Mouse (Mus musculus) telencephalon, adult 2 months (tissue): ENCODE data around the gene Efcab9.

Experiments used
- DNase-seq: peaks from one replicate; pipeline ENCODE4 v3.0.0-alpha.2; 2011; ENCODE audit warnings: low read depth, low spot score

Gene Efcab9

DNA sequence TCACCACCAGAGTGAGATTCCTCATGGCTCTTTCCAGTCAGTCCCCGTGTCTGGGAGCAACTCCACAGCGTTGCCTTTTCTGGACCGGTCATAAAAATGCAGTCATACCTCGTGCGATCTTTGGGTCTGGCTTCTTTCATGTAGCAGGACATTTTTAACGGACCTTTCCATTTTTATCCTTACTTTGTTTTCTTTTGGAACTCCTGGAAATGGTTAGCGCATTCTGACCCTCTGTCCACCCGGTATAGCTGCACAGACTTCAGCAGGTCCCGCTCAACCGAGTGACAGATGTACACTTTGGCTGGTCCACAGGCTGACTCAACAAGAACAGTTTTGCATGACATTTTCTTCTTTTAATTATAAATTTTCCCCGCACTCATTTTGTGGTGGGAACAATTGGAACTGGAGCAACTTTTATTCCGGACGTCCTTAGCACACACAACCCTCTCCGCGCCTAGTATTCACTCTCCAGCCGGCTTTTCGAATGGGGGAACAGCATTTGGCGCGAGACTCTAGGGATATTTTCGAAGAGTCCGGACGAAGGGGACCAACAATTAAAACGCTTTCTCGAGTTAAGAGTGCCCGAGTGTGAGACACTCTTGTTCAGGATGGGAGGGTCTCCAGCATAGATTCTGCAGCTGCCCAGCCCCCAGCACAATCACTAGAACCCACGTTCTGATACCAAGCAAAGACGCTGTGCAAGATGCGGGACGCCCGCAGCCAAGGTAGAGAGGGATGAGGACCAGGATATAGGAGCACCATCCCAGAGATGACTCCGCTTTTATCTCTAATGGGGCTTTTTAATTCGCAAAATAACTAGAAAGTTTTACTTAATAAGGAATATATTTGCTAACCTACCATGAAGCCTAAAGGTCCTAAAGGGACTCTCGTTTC lies at the start of gene Efcab9:
TSS of gene Efcab9 (minus strand) at position 211 of the 894 bp plus-strand sequence.
- no peak for DNase-seq

DNA sequence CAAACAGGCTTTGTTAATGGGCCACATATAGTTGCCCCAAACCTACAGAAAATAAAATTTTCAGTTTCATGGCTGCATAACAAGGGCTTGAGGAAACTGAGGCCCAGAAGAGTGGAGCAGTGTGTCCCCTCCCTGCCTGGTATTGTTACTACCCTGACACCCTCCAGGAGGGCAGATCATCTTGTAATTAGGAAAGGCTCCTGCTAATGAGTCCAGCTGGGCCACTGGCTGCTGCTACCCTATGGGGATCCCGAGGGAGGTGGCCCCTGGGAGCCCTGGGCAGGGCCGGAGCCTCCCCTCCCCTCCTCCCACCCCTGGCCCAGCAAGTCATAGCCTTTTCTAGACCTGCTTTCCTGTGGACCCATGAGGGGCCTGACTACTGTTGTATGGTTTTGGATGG lies 49.1 kb upstream of the Efcab9 start:
- no peak for DNase-seq

DNA sequence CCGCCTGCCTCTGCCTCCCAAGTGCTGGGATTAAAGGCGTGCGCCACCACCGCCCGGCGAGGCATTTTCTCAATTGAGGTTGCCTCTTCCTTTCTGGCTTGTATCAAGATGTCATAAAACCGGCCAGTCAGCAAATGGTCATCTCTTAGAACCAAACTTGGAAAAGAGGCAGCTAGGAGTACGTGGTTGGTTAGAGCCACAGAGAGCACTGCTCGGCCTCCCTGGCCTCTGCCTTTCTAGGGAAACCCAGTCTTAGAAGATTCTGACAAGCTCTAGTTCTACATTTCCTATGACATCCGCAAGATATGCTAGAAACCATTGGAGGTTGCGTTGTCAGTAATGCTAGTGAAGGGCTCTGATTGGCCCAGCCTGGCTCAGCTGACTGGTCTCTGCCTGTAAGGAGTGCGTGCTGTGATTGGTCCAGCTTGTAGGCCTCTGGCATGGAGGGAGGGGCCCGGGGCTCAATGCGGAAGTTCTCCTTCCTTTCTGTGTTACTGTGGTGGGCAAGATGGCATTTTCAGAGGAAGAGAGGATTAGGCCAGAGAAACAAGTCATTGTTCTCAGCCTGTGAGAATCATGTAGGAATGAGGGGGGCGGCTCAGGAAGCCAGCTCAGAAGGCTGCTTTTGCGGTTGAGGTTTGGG lies 48.5 kb upstream of the Efcab9 start:
- no peak for DNase-seq

DNA sequence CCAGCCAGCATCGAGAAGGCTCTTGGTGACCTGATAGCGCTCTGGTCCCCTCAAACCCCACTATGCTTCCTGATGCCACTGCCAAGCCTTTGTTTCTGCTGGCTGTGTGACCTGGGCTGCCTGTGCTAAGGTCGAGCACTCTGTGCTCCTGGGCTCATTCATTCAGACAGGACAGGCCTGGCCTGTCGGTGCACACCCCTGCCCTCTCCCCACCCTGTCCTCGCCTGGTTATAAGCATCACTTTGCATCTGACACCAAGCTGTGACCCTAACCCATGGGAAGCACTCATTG lies 44.8 kb upstream of the Efcab9 start:
- no peak for DNase-seq

DNA sequence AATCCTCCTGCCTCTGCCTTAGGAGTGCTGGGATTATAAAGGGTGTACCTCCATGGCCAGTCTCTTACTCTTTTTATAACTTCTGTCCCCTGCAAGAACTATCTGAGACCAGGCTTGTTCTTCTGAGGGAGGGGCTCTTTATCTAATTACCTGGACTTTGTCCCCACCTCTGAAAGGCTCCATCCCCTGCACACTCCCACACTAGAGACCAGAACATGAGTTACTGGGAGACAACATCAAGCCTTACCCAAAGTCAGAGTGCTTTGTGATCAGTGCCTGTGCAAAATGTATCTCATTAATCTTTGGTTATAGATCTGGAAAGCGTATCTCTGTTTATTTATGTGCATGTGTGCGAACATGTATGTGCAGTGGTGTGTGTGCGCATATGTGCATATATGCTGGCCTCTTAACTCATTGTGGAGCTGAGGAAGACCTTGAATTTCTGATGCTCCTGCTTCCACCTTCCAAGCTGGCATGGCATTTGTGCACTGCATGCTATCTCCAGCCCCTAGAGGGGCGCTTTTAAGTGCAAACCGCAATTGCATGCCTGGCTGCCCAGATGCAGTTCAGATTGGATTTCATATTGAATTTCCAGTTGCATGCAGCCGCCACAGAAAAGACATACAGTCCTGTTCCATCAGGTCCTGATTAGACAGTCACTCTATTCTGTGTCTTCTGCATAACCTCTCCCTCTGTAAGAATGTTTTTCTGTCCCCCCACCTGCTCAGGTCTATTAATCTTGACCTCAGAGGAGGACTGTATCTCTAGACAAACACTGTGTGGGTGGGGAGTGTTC lies 44.3 kb upstream of the Efcab9 start:
- DNase-seq = no peak

DNA sequence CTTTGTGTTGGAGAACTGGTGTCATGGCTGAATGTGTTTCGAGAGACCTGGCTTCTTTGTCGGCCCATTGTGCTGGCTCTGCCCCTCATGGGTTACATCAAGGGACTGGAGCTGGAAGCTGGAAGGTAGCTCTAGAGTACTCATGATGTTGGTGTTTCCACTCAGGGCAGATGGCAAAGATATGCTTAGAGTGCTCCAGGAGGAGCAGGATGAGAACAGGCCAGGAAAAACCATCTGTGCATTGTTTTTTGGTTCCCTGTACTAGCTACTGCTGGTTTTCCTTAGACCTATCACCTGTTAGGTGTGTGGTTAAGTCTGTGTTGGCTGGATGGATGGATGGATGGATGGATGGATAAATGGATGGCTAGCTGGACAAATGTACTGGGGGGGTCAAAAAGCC lies 41.8 kb upstream of the Efcab9 start:
- DNase-seq = no peak

DNA sequence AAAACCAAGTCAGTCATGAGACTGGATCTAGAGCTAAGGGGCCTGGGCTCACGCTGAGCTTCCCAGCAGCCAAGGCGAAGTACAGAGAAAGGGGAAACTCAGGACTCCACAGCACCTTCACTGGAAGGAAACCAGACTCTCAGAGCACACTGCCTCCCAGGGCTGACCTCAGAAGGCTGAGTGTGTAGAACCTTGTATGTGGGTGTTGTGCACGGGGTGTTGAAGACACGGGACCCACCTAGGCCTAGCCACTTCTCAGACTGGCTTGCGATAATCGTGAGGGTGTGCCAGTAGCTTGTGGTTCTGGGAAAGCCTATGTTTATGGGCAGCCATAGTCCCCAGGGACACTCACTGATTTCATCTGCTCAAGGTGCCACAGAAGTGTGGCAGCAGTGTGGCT lies 39.2 kb upstream of the Efcab9 start:
- DNase-seq = no peak

DNA sequence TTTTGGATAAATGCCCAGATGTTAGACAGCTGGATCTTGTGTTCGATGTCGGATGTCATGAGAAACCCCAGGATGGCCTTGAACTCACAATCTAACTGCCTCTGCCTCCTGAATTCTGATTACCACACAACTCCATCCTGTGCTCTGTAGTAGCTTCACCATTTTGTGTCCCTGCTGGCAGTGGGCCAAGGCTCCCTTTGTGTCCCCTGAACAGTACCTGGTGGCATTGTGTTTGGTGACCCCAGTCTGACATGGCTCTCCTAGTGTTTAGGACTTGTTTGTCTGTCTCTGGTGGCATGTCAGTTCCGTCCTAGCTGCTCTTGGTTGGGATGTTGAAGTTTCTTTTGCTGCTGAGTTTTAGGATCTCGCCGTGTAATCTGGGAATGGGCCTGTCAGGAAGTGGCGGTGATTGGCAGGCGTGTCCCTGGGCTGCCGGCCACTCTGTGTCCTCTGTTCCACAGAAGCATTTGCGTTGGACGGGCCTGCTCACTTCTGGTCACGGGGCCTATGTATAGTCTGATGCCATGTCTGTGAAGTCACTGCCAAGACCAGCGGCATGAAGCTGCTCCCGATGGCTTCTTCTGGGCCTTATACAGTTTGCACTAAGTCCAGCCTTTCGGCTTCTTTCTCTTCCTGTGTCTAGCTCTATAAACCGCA lies 36.9 kb upstream of the Efcab9 start:
- no peak for DNase-seq

DNA sequence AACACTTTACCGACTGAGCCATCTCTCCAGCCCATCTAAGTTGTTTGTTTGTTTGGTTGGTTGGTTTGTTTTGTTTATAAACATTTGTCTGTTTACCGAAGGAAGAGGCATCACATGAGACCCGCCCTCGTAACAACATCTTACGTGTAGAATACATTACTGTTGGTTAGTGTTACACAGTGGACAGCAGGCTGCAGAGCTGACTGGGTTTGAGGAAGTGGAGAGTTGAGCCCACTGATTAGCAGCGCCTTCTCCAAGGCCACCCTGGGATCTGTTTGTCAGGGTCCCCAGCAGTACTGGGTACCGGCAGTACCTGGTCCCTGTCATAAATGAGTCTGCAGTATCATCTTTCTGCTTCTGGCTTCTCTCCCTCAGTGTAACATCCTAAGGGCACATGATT lies 36.2 kb upstream of the Efcab9 start:
- no peak for DNase-seq

DNA sequence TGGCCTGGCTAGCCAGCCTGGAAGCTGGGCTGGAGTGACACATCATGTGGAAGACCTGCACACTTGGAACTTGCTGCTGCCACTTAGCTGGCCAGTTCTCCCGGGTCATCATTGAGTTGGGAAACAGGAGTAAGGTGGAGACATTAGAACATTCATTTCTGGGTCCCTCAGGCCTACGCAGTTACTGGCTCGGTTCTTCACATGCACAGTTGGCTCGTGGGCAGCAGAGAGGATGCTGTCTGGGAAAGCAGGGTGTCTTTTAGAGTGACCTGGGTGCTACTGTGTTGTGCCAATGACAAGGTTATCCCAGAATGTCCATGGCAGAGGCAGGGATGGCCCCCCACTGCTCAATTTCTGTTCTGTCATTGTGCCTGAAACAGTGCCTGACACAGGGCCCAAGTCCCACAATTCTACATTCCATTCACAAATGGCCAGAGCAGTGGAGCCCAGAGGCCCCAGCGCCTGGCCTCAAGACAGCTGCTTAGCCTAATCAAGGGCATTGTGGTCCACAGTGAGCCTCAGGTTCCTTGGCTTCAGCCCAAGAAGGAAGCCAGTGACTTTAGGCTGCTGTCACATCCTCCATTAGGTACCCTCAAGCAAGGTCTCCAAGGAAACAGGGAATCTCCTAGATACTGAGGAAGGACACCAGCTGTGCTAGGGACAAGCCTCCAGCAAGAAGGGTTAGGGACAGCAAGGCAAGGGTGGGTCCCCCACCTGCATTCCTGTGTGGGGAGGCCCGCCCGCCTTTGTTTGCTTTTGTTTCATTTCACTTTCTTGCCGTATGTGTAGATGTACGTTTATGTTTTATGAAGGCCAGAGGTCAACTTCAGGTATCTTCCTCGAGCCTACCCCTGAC lies 35.3 kb upstream of the Efcab9 start:
- DNase-seq = no peak

DNA sequence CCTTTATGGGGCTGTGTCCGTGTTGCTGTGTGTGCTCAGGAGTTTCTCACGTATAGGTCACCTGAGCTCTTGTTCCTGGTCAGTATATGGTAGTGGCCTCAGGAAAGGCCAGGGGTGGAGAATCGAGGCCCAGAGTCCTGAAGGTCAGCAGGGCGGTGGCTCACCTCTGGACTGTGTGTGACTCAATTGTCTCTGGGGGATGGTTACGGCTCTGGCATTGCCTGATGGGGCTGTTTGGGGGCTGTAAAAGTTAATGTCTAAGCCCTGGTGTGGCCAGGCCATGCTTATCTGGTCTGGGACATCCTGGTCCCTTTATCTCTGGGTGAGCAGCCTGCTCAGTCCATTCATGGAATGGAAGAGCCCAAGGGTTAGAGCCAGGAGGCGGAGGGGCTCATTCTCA lies 34.3 kb upstream of the Efcab9 start:
- DNase-seq = no peak

DNA sequence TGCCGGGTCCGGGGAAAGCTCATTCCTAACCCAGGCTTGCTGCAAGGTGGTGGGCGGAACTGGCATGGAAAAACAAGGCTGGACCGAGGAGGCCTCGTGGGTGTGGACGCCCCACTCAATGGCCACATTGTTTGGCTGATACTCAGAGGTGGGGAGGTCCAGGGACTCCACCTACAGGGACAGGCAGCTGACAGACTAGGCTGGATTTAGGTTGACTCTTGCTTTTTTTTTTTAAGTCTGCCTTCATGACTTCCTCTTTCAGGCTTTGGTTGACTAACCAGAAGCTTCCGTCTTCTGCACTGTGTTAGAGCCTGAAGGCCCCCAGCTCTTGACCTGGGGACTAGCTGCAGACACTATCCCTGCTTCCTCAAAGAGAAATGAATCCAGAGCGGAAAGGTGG lies 33.2 kb upstream of the Efcab9 start:
- no peak for DNase-seq

DNA sequence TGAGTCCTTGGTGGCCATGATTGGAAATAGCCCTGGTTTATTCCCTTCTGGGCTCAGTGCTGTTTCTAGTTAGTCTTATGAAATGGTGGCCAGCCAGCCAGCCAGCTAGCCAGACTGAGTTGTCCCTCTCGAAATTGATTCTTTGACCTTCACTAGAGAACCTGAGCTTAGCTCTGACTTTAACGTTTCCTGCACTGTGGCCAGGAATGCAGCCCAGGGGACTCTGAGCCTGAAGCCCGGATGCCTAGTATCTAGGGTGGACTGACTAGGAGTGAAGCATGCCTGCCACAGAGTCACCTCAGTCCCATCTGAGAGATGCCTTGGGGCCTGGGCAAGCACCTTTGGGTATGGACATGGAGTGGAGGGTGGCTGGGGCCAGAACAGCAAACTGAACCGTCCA lies 32.7 kb upstream of the Efcab9 start:
- DNase-seq = no peak

DNA sequence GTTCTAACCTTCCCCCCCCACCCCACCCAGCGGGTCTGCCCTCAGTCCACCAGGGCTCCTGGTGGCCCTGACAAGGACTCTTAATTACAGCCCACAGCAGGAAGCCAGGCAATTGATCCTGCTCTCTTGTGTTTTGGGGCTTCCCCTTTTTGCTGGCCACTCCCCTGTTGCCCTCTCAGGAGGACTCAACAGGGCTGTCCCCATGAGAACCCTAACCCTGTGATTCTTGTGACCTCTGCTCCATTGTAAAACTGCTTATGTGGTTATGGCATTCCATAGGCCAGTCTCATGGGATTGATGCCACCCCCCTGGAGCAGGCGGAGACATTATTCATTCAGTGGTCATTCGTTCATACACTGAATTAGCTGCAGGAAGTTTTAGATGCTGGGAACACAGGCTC lies 31.8 kb upstream of the Efcab9 start:
- DNase-seq = no peak

DNA sequence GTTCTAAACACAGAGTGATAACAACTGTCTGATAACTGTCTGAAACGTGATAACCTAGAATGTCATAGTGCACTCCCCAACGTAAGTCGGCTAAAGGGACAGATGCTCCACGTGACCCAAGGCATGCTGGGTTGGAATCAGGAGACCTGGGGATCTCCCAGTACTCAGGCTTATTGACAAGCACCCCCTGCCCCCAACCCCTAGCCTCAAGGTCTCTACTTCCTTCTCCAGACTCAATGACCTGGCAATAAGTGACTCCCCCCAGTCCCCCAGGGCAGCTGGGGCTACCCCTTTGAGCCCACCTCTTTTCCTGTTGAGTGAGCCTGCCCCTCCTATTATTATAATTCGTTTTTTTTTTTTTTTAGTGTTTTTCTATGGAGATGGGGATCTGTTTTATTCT lies 30.8 kb upstream of the Efcab9 start:
- DNase-seq = no peak

DNA sequence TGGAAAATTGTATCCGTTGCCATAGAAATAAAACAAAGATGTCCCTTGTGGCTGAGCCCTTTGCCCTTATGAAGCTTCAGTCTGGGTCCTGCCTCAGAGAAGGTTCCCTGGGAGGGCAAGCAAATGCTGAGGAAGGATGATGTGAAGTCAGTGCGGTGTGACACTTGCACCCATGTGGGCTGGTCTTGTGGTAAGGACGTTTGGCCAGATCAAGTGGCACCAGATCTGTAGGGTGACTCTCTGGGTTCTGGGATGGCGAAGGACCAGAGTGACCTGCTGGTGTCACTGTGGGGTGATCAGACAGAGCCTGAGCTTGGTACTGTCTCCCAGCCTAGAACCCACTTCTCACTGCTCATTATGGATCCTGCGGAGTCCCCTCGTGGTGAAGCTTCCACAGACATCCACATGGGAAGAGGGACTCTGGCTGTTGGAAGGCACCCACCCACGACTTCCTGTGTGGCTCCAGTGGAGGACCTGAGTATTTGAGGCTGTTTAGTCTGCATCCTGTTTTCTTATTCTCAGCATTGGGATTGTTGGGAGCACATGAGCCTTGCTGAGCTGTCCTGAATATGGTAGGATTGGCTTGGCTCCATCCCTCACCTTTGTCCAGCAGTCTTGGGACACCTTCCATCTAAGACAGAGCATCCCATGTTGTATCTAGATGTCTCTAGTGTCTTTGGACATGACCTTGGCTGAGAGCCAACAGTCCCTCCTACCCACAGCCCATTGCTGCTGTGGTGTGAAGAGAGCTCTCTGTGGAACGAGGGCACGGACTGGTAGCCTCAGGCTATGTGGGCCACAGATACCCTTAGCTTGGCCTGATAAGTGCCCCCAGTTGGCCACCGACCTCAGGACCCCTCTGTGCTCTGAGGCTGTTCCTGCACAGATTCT lies 29.8 kb upstream of the Efcab9 start:
- DNase-seq = no peak

DNA sequence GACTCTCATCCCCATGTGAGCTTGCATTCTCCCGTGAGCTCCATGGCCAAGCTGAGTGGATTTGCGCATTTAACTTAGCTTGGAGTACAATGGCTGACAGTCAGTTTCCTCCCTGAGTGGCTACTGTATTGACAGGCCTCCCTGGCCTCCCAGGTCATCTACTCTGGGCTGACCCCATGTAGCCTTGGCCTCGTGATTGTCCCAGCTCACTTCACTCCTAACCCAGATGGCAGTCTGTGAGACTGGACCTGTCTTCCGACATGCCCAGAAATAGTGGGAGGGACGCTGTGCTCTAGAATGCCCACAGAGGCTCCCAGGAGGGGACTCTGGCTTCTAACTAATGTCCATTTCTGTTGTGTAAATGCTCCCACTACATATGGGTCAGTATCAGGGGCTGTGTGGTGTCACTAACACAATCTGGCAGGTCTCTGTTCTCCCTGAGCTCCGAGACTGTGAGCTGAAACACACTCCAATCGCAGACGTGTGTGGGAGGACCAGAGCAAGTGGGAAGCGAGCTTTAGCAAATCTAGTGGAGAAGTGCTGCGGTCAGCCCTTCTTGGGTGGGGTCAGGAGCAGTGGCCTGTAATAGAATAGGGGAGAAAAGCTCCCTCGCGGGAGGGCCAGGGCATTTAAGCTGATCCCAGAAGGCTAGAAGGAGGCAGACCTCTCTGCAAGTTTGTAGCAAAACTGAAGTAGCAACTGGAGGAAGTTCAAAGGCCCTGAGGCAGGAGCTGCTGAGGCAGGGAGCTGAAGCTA lies 28.3 kb upstream of the Efcab9 start:
- no peak for DNase-seq

DNA sequence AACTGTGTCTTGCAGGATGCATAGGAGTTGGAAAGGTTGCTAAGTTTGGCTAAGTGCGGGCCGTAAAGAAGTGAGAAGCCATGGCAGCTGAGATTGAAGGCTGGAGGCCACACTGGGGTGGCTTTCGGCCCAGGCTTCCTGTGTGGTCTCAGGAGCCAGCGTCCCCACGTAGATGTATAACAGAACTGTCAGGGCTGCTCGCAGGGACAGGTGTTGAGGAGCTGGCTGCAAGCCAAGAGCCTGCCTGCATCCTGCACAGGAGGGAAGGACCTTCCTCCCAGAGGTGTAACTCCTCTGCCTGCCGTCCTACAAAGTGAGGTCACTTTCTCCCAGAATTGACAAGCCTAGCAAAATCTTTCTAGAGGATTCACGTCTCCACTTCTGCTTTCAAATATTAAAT lies 26.8 kb upstream of the Efcab9 start:
- no peak for DNase-seq

DNA sequence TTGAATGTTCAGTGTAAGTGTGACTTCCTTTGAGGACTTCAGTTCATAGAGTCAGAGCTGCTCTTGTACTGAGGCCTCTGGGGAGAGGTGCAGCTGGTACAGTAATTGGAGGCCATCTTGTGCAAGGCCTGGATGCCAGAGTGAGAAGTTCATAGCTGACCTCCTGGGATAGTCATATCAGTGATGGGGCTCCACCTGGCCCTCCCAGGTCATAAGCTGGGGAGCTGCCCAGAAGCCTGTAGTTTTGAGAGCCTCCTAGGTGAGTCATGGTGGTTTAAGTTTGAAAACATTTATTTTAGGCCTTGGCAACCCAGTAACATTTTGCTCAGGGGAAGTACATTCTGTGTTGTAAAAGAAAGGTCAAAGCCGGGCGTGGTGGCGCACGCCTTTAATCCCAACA lies 26.1 kb upstream of the Efcab9 start:
- DNase-seq = no peak
